Mouse (Mus musculus) layer of hippocampus, adult 9-11 months (tissue): Measurements from ENCODE around the gene Pdcd4.
"Not testable (repeated sequence)": the region's sequence is repeated elsewhere in the genome, so short reads cannot be mapped to it uniquely, and the experiment has no call there.

Experiments
- DNase-seq: peaks from one replicate; pipeline ENCODE4 v3.0.0; 2022

The Pdcd4 gene

DNA sequence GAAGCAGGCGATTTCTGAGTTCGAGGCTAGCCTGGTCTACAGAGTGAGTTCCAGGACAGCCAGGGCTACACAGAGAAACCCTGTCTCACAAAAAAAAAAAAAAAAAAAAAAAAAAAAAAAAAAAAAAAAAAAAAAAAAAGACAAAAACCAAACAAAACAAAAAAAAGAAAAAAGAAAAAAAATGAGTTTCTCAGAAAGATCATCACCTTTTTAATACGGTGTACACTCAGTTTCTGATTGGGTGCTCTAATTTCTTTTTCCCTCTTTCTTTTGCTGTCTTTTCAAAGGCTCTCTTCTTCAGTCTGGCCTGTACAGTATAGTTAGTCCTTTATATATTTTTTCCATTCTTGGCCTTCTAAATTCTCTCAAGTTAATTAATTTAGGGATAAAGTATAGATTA, 72.3 kb downstream of the Pdcd4 start:
- DNase-seq = not testable (repeated sequence)

DNA sequence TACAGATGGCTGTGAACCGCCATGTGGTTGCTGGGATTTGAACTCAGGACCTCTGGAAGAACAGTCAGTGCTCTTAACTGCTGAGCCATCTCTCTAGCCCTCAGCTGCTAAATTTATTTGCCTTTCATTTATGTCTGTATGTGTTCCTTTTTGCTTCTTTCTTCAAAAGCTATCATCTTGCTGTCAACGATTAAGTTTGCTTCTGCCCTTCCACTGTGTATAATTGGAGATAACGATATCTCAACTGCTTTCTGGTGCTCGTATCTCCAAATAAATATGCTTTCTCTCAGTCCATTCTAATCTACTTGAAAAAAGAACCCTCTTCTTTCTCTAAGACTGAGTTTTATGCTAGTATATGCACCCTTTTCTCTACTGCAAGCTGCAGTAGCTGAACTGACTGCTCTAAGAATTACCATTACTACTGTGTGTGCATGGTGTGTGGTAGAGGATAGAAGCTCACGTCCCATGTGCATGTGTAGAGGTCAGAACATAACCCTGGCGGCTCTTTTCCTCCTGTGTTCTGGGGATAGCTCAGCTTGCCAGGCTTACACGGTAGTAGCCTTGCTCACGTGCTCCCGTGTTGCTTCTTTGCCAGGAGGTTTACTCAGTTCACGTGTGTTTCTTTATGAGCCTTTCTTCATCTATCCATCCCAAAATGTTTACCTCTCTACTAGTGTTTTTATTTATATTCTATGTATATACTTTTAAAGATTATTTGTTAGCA, 73.0 kb downstream of the Pdcd4 start:
- no peak for DNase-seq

DNA sequence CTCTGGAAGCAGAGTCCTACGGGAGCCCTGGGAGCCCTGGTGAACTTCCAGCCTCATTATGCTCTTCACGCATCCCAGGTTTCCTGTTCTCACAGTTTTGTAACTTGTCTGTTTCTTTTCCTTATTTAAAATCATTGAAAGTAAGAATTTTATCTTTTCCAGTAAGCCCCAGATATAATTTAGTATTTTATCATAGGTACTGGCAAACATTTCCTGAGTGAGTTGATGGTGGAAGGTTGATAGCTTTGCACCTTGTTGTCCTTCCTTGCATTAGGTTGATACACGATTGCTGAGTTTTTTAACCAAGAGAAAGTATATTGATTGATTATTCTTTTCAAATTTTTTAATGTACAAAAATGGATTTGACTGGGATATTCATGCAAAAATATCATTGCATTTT, 77.2 kb downstream of the Pdcd4 start:
- no peak for DNase-seq

DNA sequence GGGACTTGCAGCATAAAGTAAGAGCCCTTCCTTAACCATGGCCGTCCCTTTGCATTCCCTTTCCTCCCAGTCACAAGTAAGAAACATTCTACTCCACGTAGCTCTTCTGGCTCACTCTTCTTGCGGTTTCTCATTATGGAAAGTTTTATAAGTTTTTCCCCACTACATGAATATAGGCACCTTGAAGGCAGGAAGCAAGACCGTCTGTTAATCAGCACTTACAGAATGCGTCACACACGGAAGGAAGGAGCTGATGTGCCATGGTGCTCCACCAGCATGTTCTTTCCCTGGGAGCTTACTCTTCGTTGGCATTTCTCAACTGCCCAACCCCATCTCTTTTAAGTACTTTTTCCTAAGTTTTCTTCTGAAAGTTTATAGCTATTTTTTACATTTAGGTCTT, 79.9 kb downstream of the Pdcd4 start:
- DNase-seq = no peak

DNA sequence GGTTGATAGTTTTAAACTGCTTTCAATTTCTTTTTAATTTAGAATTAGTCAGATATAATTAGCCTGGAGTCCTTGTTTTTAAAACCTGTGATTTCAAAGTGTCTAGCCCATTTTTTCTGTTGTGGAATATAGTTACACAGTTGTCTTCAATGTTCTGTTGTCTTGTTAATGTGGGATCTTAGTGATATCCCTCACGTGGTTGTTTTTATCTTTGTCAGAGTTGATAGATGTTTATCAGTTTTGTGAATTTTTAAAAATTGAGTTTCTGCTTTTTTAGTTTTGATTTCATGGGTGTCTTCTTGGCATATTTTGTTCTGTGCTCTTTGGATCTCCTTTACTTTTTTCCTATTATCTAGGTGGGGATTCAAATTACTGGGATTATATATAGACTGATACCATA, 81.6 kb downstream of the Pdcd4 start:
- no peak for DNase-seq
